Mouse (Mus musculus): ENCODE data around the gene Lama5. TPM values are rescaled to one million over a fixed set of nuclear protein-coding genes. Genes with fewer than 3 reads are reported as not detected.

The Lama5 gene
- total and polyA plus RNA-seq, 2 experiments from 2014 or later = 3.5 to 16.5 TPM

DNA sequence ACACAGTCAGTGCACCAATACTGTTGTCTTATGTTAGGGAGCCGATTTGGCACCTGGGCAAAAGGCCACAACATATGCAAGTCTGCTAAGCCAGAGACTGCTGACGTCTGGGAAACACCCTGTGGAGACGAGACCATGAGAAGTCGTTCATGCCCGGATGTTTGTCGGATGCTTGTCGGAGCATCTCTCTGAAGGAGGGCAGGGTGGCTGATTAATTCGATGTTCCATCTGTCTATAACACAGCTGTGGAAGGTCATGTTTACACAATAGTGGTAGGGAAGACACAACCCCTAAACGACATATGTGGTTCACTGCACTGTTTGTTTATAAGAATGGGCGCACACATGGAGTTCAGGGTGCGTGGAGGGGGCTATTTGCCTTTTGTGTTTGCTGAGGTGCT is 25.0 kb downstream of the Lama5 start:
- DNase-seq (ENCODE audit: low spot score) = no peak
- H3K36me3 ChIP-seq (ENCODE audit: insufficient read depth, low read length) = no peaks in the 10 kb centered on the region
- no peak for ATAC-seq
- H3K4me1 ChIP-seq (ENCODE audit: insufficient read depth, low read length) = peaks cover 2% of the 10 kb centered on the region; the same call in 1 of the 2 replicates
- no peak overlapping the region for H3K4me2 ChIP-seq (ENCODE audit: low read depth, low read length)
- WGBS = 27% methylated on average over 11 of the region's 11 CpGs
- no peak overlapping the region for H3K27ac ChIP-seq
- H3K9me3 ChIP-seq (ENCODE audit: low read length) = no peaks in the 10 kb centered on the region
- TF ChIP-seq CTCF (IDR thresholded peaks at IDR 0.05; ENCODE audit: low read depth) = no peak
- H3K27me3 ChIP-seq (ENCODE audit: insufficient read depth, low read length) = no peaks in the 10 kb centered on the region; the same call in 1 of the 2 replicates
- no peak overlapping the region for H3K4me3 ChIP-seq (ENCODE audit: low read length)
- no peak overlapping the region for H3K9ac ChIP-seq (replicated peaks; ENCODE audit: low read length)

DNA sequence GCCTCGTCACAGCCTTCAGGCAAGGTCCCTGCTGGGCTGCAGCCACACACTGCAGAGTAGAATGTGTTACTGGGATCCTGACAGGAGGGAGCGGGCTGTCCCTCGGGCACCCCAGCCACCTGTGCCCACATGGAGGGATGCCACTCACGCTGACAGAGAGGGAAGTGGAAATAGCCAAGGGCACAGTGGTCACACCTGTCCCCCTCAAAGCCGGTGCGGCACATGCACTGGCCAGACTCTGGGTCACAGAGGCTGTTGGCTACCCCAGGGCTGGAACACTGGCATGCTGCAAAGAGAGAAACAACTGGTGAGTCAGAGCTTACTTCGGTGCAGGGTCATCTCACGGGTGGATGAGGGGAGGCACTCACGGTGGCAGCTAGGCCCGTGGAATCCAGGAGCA is 26.9 kb downstream of the Lama5 start:
- Histone ChIP-seq H3K4me3 (ENCODE audit: low read length) (no peak overlapping the region), H3K4me1 (ENCODE audit: insufficient read depth, low read length) (no peaks in the 10 kb centered on the region; the same call in 1 of the 2 replicates), H3K27ac (no peak overlapping the region), H3K9me3 (ENCODE audit: low read length) (no peaks in the 10 kb centered on the region), H3K36me3 (ENCODE audit: insufficient read depth, low read length) (no peaks in the 10 kb centered on the region), H3K4me2 (ENCODE audit: low read depth, low read length) (no peak overlapping the region), H3K27me3 (ENCODE audit: insufficient read depth, low read length) (no peaks in the 10 kb centered on the region; the same call in 1 of the 2 replicates), H3K9ac (replicated peaks; ENCODE audit: low read length) (no peak overlapping the region)
- DNase-seq (ENCODE audit: low spot score) = no peak
- no peak for TF ChIP-seq CTCF (IDR thresholded peaks at IDR 0.05; ENCODE audit: low read depth)
- 78% methylated on average over 10 of the region's 10 CpGs for WGBS
- no peak for ATAC-seq

DNA sequence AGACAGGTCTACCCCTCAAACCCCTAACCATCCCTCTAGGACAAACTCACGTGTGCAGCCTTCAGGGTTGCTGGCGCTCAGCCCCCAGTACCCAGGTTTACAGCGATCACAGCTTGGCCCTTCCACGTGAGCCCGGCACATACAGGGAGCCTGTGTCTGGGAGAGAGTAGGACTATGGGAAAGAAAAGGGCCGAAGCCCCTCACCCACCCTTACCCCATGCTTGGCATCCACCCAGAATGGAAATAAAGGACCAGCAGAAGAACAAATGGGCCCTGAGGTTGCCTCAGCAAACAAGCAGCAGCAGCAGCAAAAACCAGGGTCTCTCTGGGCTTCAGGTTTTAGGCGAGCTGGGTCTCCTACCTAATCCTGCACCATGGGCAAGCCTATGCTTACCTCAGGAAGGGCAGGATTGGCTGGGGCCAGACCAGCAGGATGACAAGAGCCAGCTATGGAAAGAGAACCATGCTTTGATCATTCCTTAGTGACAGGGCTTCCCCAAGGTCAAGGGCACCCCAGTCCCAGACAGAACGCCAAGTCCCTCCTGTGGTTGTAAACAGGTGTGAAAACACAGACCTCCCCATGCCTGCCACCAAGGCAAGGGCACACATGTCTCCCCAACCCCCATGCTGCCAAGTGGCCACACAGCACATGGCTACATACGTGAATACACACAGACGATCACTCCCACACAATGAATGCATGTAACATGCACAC is 28.2 kb downstream of the Lama5 start:
- Histone ChIP-seq H3K36me3 (ENCODE audit: insufficient read depth, low read length) (no peaks in the 10 kb centered on the region), H3K27me3 (ENCODE audit: insufficient read depth, low read length) (no peaks in the 10 kb centered on the region; the same call in 1 of the 2 replicates), H3K9ac (replicated peaks; ENCODE audit: low read length) (no peak overlapping the region), H3K27ac (no peak overlapping the region), H3K4me3 (ENCODE audit: low read length) (no peak overlapping the region), H3K4me2 (ENCODE audit: low read depth, low read length) (no peak overlapping the region), H3K9me3 (ENCODE audit: low read length) (no peaks in the 10 kb centered on the region), H3K4me1 (ENCODE audit: insufficient read depth, low read length) (no peaks in the 10 kb centered on the region; the same call in 1 of the 2 replicates)
- DNase-seq (ENCODE audit: low spot score) (no peak), ATAC-seq (no peak)
- WGBS = 63% methylated on average over 10 of the region's 10 CpGs
- TF ChIP-seq CTCF (IDR thresholded peaks at IDR 0.05; ENCODE audit: low read depth) = no peak

DNA sequence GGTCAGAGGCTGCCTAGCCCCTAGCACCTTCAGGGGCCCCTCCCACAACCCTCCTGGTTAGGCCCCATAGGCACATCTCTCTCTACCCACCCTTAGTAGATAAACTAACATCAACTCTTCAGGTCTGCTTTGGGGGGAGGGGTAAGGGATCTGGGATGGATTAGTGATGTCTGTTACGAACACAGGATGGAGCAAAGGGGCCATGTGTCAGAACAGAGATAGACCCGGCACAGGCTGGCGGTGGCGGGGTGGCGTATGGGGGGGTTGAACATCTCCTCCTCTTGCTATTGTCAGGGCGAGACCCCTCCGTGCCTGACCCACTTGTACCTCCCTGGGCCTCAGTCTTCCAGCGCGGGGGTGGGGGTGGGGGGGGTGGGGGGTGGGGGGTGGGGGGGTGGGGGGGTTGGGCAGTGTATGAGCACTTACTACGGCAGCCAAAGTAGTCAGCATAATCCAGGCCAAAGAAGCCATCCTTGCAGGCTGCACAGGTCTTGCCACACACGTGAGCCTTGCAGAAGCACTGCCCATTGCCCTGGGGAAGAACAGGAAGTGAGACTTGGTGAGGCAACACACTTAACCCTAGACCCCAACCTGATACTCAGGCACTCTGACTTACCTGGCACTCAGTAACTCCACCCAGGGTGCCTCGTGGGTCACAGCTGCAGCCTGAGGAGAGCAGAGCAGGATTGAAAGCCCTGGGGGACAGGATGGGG is 28.9 kb downstream of the Lama5 start:
- ATAC-seq (no peak), DNase-seq (ENCODE audit: low spot score) (no peak)
- no peak for TF ChIP-seq CTCF (IDR thresholded peaks at IDR 0.05; ENCODE audit: low read depth)
- H3K4me2 ChIP-seq (ENCODE audit: low read depth, low read length) = no peak overlapping the region
- H3K9ac ChIP-seq (replicated peaks; ENCODE audit: low read length) = no peak overlapping the region
- H3K36me3 ChIP-seq (ENCODE audit: insufficient read depth, low read length) = no peaks in the 10 kb centered on the region
- H3K27me3 ChIP-seq (ENCODE audit: insufficient read depth, low read length) = no peaks in the 10 kb centered on the region; the same call in 1 of the 2 replicates
- WGBS = 68% methylated on average over 10 of the region's 12 CpGs
- no peak overlapping the region for H3K27ac ChIP-seq
- H3K4me1 ChIP-seq (ENCODE audit: insufficient read depth, low read length) = no peaks in the 10 kb centered on the region; the same call in 1 of the 2 replicates
- no peaks in the 10 kb centered on the region for H3K9me3 ChIP-seq (ENCODE audit: low read length)
- no peak overlapping the region for H3K4me3 ChIP-seq (ENCODE audit: low read length)

DNA sequence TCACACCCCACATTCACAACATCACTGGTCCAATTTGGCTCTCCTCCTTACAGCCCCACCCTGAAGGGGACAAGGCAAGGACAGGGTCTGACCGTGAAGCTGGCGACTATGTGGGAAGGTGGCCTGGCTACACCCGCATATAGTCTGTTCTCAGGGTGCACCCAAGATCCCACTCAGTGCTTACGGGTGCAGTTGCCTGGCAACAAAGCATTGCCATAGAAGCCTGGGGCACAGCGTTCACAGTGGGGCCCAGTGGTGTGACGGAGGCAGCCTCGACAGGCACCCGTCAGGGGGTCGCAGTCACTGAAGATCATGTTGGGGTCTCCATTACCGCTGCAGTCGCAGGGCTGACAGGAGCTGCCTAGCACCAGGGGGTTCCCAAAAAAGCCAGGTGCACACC is 38.3 kb downstream of the Lama5 start:
- H3K36me3 ChIP-seq (ENCODE audit: insufficient read depth, low read length) = no peaks in the 10 kb centered on the region
- no peak for DNase-seq (ENCODE audit: low spot score)
- WGBS = 73% methylated on average over 11 of the region's 11 CpGs
- no peak overlapping the region for H3K9ac ChIP-seq (replicated peaks; ENCODE audit: low read length)
- no peak overlapping the region for H3K4me3 ChIP-seq (ENCODE audit: low read length)
- H3K9me3 ChIP-seq (ENCODE audit: low read length) = no peaks in the 10 kb centered on the region
- no peak overlapping the region for H3K27ac ChIP-seq
- H3K27me3 ChIP-seq (ENCODE audit: insufficient read depth, low read length) = no peaks in the 10 kb centered on the region
- H3K4me2 ChIP-seq (ENCODE audit: low read depth, low read length) = no peak overlapping the region
- no peak for ATAC-seq
- no peak for TF ChIP-seq CTCF (IDR thresholded peaks at IDR 0.05; ENCODE audit: low read depth)
- H3K4me1 ChIP-seq (ENCODE audit: insufficient read depth, low read length) = no peaks in the 10 kb centered on the region

DNA sequence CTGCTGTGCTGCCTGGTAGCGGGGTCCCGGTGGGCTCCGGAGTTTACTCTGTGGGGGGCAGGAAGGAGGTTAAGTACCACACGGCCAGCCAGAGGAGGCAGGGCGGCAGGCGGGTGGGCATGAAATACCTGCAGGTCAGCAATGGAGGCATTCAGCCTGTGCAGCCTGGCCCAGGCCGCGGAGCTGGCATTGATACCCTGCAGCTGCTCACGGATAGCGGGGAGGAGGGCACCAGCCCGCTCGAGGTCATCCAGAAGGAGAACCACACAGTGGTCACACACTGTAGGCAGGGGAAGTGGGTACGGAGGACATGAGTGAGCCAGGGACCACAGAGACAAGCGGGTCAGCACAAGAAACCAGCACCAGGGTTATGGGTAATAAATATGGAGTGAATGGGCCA is 40.0 kb downstream of the Lama5 start:
- H3K9ac ChIP-seq (replicated peaks; ENCODE audit: low read length) = no peak overlapping the region
- H3K27me3 ChIP-seq (ENCODE audit: insufficient read depth, low read length) = no peaks in the 10 kb centered on the region
- TF ChIP-seq CTCF (IDR thresholded peaks at IDR 0.05; ENCODE audit: low read depth) = no peak
- H3K4me3 ChIP-seq (ENCODE audit: low read length) = no peak overlapping the region
- no peak overlapping the region for H3K27ac ChIP-seq
- no peaks in the 10 kb centered on the region for H3K36me3 ChIP-seq (ENCODE audit: insufficient read depth, low read length)
- no peak overlapping the region for H3K4me2 ChIP-seq (ENCODE audit: low read depth, low read length)
- no peak for DNase-seq (ENCODE audit: low spot score)
- WGBS = 86% methylated on average over 14 of the region's 14 CpGs
- H3K4me1 ChIP-seq (ENCODE audit: insufficient read depth, low read length) = no peaks in the 10 kb centered on the region
- H3K9me3 ChIP-seq (ENCODE audit: low read length) = no peaks in the 10 kb centered on the region
- no peak for ATAC-seq

DNA sequence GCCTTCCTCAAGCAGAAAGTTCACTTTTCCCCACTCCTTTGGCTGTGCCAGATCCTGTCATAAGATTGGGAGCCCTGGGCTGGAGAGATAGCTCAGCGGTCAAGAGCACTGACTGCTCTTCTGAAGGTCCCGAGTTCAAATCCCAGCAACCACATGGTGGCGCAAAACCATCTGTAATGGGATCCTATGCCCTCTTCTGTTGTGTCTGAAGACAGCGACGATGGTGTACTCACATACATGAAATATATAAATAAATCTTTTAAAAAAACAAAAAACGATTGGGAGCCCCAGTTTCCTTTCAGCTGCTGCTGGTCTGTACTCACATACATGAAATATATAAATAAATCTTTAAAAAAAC is 40.9 kb downstream of the Lama5 start:
- no peaks in the 10 kb centered on the region for H3K27me3 ChIP-seq (ENCODE audit: insufficient read depth, low read length)
- no peak overlapping the region for H3K27ac ChIP-seq
- no peaks in the 10 kb centered on the region for H3K4me1 ChIP-seq (ENCODE audit: insufficient read depth, low read length)
- no peak overlapping the region for H3K9ac ChIP-seq (replicated peaks; ENCODE audit: low read length)
- no peak for TF ChIP-seq CTCF (IDR thresholded peaks at IDR 0.05; ENCODE audit: low read depth)
- ATAC-seq (no peak), DNase-seq (ENCODE audit: low spot score) (no peak)
- no peak overlapping the region for H3K4me3 ChIP-seq (ENCODE audit: low read length)
- WGBS = 81% methylated on average over 6 of the region's 6 CpGs
- H3K9me3 ChIP-seq (ENCODE audit: low read length) = no peaks in the 10 kb centered on the region
- no peak overlapping the region for H3K4me2 ChIP-seq (ENCODE audit: low read depth, low read length)
- no peaks in the 10 kb centered on the region for H3K36me3 ChIP-seq (ENCODE audit: insufficient read depth, low read length)
